Mouse (Mus musculus) embryonic facial prominence, embryonic 13.5 days (tissue): Measurements from ENCODE around the gene Il6ra. TPM values are rescaled to one million over a fixed set of nuclear protein-coding genes. Genes with fewer than 3 reads are reported as not detected.
"Not testable (repeated sequence)": the region's sequence is repeated elsewhere in the genome, so short reads cannot be mapped to it uniquely, and the experiment has no call there.

ENCODE experiments used
- ATAC-seq: fragments of 200-750 bp; cut with Nextera tagmentation; 2 replicates; pipeline ENCODE4 v1.8.0; 2017; ENCODE audit warnings: low read depth; ENCODE audit not compliant: insufficient number of reproducible peaks, insufficient read depth, low FRiP score, low TSS enrichment
- H3K27ac ChIP-seq: fragments of 300-500 bp; sonication (generic); 2 replicates; pipeline ENCODE4 v1.5.1; 2015; ENCODE audit warnings: moderate library complexity, mild to moderate bottlenecking, inconsistent platforms
- H3K27me3 ChIP-seq: fragments of 300-500 bp; sonication (generic); 2 replicates; pipeline ENCODE4 v1.6.1; 2015; ENCODE audit warnings: mild to moderate bottlenecking, inconsistent platforms
- H3K36me3 ChIP-seq: fragments of 300-500 bp; sonication (generic); 2 replicates; pipeline ENCODE4 v1.6.1; 2015; ENCODE audit warnings: mild to moderate bottlenecking, inconsistent platforms
- H3K4me1 ChIP-seq: fragments of 300-500 bp; sonication (generic); 2 replicates; pipeline ENCODE4 v1.6.1; 2015; ENCODE audit warnings: inconsistent platforms
- H3K4me2 ChIP-seq: fragments of 300-500 bp; sonication (generic); 2 replicates; pipeline ENCODE4 v1.6.1; 2015; ENCODE audit warnings: moderate library complexity, mild to moderate bottlenecking, inconsistent platforms
- H3K4me3 ChIP-seq: fragments of 300-500 bp; sonication (generic); 2 replicates; pipeline ENCODE4 v1.5.1; 2015; ENCODE audit warnings: mild to moderate bottlenecking, inconsistent platforms
- H3K9ac ChIP-seq: fragments of 300-500 bp; sonication (generic); 2 replicates; pipeline ENCODE4 v1.6.1; 2015; ENCODE audit warnings: mild to moderate bottlenecking, inconsistent platforms
- H3K9me3 ChIP-seq: fragments of 300-500 bp; sonication (generic); 2 replicates; pipeline ENCODE4 v1.6.1; 2016; ENCODE audit warnings: inconsistent platforms
- WGBS: fragments of 180-500 bp; shearing (Covaris S2); methylation state at CpG from one replicate; pipeline ENCODE4 v1.1.7; 2015; ENCODE audit warnings: mixed read lengths; 5-methylcytosine and 5-hydroxymethylcytosine counted together
- polyA plus RNA-seq: library from polyadenylated mRNA; unstranded; fragments of >200 nt; fragmentation: Nextera tagmentation; extraction: Ambion mirVana; gene quantifications from 2 replicates; pipeline ENCODE4 v1.2.1, GENCODE M21; 2015

Gene Il6ra
- polyA plus RNA-seq, 1 experiment from 2014 or later = 1.6 TPM

DNA sequence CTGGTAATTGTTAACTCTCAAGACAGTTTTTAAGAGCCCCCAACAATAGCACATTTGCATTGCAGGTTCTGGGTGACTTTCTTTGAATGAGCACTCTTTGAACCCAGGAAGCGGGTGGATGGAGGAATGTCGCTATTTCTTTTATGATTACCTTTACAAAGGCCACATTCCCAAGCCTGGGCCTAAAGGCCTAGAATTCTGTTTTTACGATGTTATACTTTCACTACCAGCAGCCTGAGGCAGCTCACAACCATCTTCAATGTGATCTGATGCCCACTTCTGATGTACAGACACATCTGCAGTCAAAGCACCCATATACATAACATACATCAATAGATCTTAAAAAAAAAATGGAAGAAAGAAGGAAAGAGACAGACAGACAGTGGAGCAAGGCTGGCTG is 49.7 kb downstream of the Il6ra start:
- whole genome bisulfite sequencing = 87% methylated on average over 3 of the region's 3 CpGs
- not testable (repeated sequence) for H3K27me3 ChIP-seq, H3K27ac ChIP-seq, H3K36me3 ChIP-seq, H3K9ac ChIP-seq, H3K4me2 ChIP-seq, H3K9me3 ChIP-seq, ATAC-seq, H3K4me3 ChIP-seq
- peaks cover 14% of the 10 kb centered on the region for H3K4me1 ChIP-seq

DNA sequence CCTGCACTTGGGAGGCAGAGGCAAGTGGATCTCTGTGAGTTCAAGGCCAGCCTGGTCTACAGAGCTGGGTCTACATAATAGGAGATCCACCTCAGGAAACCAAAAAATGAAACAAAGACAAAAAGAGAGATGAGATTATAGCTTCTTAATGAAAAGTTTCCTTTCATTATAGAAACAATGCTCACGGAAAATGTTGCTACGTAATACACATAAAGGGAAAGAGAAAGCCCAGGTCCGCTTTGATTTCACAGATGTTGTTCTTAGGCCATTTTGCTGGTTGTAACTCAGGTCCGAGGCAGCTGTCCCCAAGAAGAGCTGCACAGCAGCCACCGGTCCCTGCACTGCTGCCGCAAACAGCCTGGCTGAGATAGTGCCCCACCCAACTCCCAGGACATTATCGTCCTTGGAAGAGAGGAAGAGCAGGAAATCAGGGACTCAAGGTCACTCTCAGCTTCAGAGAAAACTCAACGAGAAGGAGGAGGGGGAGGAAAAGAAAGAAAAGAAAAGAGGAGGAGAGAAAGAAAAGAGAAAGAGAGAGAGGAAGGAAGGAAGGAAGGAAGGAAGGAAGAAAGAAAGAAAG is 50.7 kb downstream of the Il6ra start:
- peaks cover 13% of the 10 kb centered on the region for H3K4me1 ChIP-seq
- no peak overlapping the region for H3K9ac ChIP-seq
- H3K4me3 ChIP-seq = no peak overlapping the region
- 0 out of 2 replicates have a peak, but pooled peaks cover 4% of the 10 kb centered on the region for H3K27me3 ChIP-seq
- H3K4me2 ChIP-seq = no peak overlapping the region
- H3K9me3 ChIP-seq = no peaks in the 10 kb centered on the region
- ATAC-seq = no peak
- H3K27ac ChIP-seq = no peak overlapping the region
- H3K36me3 ChIP-seq = no peaks in the 10 kb centered on the region
- WGBS = 81% methylated on average over 8 of the region's 8 CpGs

DNA sequence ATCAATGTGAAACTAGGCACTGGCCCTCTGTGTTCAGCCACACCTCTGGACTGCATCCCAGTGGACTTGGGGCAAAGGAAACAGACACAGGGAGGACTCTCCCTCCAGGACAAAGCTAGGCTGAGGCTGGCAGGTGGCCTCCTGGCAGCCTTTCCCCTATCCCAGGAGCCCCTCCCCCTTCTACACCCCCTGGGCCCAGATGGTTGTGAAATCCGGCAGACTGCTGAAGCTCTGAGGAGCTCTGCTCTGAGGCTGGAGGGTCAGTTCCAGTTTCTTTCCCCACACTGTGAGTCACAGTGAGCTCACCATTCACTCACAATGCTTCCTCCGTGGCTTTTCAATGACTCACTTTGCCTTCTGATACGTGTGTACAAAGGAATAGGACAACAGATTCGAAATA is 51.9 kb downstream of the Il6ra start:
- H3K4me1 ChIP-seq = peaks cover 13% of the 10 kb centered on the region
- ATAC-seq = no peak
- H3K4me3 ChIP-seq = no peak overlapping the region
- no peak overlapping the region for H3K4me2 ChIP-seq
- H3K27me3 ChIP-seq = 0 out of 2 replicates have a peak, but pooled peaks cover 4% of the 10 kb centered on the region
- no peaks in the 10 kb centered on the region for H3K36me3 ChIP-seq
- 20% methylated on average over 4 of the region's 4 CpGs for WGBS
- H3K27ac ChIP-seq = no peak overlapping the region
- H3K9ac ChIP-seq = no peak overlapping the region
- no peaks in the 10 kb centered on the region for H3K9me3 ChIP-seq

DNA sequence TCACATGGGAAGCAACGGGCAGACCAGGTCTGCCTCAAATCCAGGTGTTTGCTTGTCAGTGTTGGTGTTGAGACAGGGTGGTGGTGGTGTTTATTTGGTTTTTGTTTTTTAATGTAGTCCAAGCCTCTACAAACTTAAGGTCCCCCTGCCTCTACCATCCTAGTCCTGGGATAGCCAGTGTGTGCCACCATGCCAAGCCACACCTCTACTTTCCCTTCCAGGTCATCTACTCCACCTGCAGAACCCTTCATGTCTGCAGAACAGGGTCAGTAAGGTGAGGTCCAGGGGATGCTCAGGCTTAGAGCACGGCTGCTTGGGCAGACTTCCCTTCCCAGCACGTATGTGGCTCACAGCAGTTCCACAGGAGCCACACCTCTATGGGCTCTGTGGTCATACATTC is 52.7 kb downstream of the Il6ra start:
- Histone ChIP-seq H3K4me3 (no peak overlapping the region), H3K36me3 (no peaks in the 10 kb centered on the region), H3K4me1 (peaks cover 12% of the 10 kb centered on the region), H3K4me2 (no peak overlapping the region), H3K27me3 (0 out of 2 replicates have a peak, but pooled peaks cover 4% of the 10 kb centered on the region), H3K9me3 (no peaks in the 10 kb centered on the region), H3K27ac (no peak overlapping the region), H3K9ac (no peak overlapping the region)
- WGBS = 80% methylated on average over 3 of the region's 3 CpGs
- ATAC-seq = no peak

DNA sequence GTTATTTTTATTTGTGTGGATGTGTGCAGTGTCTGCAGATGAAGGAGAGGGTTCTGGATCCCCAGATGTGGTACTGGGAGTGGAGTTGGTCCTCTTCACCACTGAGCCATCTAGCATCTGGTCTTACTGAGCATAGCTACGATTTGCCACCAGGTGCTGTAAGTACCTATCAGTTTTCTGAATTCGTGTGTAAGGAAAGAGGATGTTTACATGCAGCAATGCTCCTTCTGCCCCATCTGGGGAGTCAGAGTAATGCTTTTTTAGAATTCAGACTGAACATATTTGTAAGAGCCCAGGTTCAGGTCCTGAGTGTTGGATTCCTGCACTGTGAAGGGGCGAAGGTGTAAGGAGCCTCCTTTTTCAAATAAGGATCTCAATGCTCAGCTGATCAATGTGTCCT is 53.1 kb downstream of the Il6ra start:
- WGBS = 62% methylated on average over 3 of the region's 3 CpGs
- H3K27ac ChIP-seq = no peak overlapping the region
- H3K9me3 ChIP-seq = no peaks in the 10 kb centered on the region
- H3K36me3 ChIP-seq = no peaks in the 10 kb centered on the region
- ATAC-seq = no peak
- peaks cover 8% of the 10 kb centered on the region for H3K4me1 ChIP-seq
- H3K4me3 ChIP-seq = no peak overlapping the region
- no peak overlapping the region for H3K4me2 ChIP-seq
- 0 out of 2 replicates have a peak, but pooled peaks cover 4% of the 10 kb centered on the region for H3K27me3 ChIP-seq
- 0 out of 2 replicates have a peak overlapping the region, but pooled peaks have one; percentile 17 for H3K9ac ChIP-seq

GRCm38 (mm10) chr3:89858888-89859287 is 54.1 kb downstream of the Il6ra start:
- H3K36me3 ChIP-seq = no peaks in the 10 kb centered on the region
- 66% methylated on average over 8 of the region's 8 CpGs for WGBS
- H3K9me3 ChIP-seq = no peaks in the 10 kb centered on the region
- H3K4me1 ChIP-seq = peaks cover 8% of the 10 kb centered on the region; the same call in 1 of the 2 replicates
- no peak overlapping the region for H3K4me2 ChIP-seq
- no peak overlapping the region for H3K9ac ChIP-seq
- 0 out of 2 replicates have a peak, but pooled peaks cover 4% of the 10 kb centered on the region for H3K27me3 ChIP-seq
- H3K27ac ChIP-seq = no peak overlapping the region
- ATAC-seq = no peak
- no peak overlapping the region for H3K4me3 ChIP-seq

DNA sequence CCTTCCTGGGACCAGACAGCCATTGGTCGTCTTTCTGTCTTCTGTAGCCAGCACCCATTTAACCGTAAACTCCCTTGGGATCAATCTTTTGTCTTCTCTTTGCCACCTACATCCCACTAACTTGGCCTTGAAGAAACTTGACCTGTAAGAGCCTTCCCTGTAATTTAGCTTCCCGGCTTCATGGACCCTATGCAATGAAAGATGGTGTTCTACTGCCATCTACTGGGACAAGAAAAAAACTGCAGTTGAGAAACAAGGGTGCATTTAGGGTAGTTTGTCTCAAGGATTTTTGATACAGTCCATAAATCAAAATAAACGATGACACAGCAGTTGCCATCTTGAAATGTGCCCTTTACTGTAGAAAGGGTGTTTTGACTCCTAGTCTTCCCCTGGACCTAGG is 54.9 kb downstream of the Il6ra start:
- Histone ChIP-seq H3K4me1 (peaks cover 8% of the 10 kb centered on the region; the same call in 1 of the 2 replicates), H3K9me3 (no peaks in the 10 kb centered on the region), H3K9ac (no peak overlapping the region), H3K36me3 (no peaks in the 10 kb centered on the region), H3K27me3 (0 out of 2 replicates have a peak, but pooled peaks cover 4% of the 10 kb centered on the region), H3K4me2 (no peak overlapping the region), H3K4me3 (no peak overlapping the region), H3K27ac (no peak overlapping the region)
- no peak for ATAC-seq
- 14% methylated on average over 4 of the region's 4 CpGs for WGBS

DNA sequence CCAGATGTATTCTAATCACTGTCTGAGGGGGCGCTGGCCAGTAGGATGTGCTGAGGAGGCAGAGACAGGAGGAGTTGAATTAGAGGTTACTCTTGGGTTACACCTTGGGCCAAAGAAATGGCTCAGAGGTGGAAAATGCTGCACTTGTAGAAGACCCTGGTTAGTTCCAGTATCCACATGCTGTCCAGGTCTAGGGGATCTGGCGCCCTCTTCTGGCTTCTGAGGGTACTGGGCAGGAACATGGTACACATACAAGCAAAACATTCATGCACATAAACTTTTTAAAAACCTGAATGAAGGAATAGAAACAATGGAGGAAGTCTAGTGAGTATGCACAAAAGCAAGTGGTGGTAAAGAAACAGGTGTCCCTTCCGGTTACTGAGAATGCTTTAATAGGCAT is 55.6 kb downstream of the Il6ra start:
- Histone ChIP-seq H3K27me3 (0 out of 2 replicates have a peak, but pooled peaks cover 4% of the 10 kb centered on the region), H3K9ac (no peak overlapping the region), H3K4me3 (no peak overlapping the region), H3K4me1 (peaks cover 8% of the 10 kb centered on the region; the same call in 1 of the 2 replicates), H3K4me2 (no peak overlapping the region), H3K9me3 (no peaks in the 10 kb centered on the region), H3K27ac (no peak overlapping the region), H3K36me3 (no peaks in the 10 kb centered on the region)
- 86% methylated on average over 3 of the region's 3 CpGs for WGBS
- no peak for ATAC-seq

DNA sequence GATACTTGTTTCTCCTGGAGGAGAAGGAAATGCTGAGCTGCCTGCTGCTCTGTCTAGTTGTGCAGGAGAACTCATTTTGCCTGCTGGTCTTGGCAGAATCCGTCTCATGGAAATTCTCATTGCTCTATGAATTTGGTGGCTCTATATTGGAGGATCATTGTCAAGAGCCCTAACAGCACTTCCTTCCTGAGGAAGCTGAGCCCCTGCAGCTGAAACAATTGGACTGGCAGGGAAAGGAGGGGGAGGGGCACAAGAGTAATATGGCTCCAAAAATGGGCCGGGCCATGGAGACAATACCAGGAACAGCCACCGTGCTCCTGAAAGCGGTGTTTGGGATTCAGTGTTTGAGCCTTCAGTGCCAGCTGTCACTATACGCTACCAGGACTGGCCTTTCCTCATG is 59.2 kb downstream of the Il6ra start:
- H3K27ac ChIP-seq = no peak overlapping the region
- ATAC-seq = no peak
- WGBS = 73% methylated on average over 5 of the region's 5 CpGs

DNA sequence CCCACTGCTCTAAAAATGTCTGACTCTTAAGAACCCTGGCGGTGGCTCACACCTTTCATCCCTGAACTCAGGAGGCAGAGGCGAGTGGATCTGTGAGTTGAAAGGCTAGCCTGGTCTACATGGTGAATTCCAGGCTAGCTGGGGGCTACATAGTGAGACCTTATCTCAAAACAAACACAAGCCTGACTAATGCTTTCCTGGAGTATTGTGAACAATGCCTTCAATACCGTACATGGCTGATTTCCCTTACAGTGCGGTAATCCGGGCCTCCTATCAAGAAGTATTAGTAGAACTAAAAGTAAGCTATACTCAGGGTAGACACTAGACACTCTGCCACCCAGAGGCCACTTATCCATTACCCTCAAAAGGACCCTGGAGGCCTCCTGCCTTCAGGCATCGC is 64.9 kb downstream of the Il6ra start:
- Histone ChIP-seq H3K4me3 (no peak overlapping the region), H3K9ac (no peak overlapping the region), H3K4me1 (no peaks in the 10 kb centered on the region), H3K4me2 (no peak overlapping the region), H3K27ac (no peak overlapping the region), H3K9me3 (no peaks in the 10 kb centered on the region), H3K36me3 (no peaks in the 10 kb centered on the region), H3K27me3 (no peaks in the 10 kb centered on the region)
- ATAC-seq = no peak
- WGBS = 88% methylated on average over 6 of the region's 6 CpGs

More for the DNA sequence above, 59.2 kb downstream of the Il6ra start:
- Histone ChIP-seq H3K4me2 (no peak overlapping the region), H3K27me3 (no peaks in the 10 kb centered on the region), H3K36me3 (no peaks in the 10 kb centered on the region), H3K9me3 (no peaks in the 10 kb centered on the region), H3K9ac (no peak overlapping the region), H3K4me1 (no peaks in the 10 kb centered on the region), H3K4me3 (no peak overlapping the region)

DNA sequence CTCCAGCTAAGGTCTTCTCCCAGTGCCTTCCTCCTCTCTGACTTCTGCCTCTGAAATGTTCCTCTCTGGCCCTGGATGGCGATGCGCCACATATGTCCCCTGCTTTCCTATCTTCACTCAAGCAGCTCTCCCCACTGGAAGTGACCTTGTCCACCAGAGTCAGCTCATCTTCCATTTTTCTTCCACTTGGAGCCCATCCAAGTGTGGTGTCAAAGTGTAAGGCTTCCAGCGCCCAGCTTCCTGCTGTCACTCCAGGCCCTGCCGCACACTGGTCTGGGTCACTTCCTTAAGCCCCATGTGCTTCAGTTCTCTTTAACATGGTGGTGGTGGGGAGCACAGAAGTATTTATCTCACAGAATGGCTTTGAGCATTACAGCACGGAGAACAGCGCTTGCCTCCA is 65.4 kb downstream of the Il6ra start:
- H3K9me3 ChIP-seq = no peaks in the 10 kb centered on the region
- no peak overlapping the region for H3K4me3 ChIP-seq
- no peaks in the 10 kb centered on the region for H3K36me3 ChIP-seq
- no peak for ATAC-seq
- no peaks in the 10 kb centered on the region for H3K27me3 ChIP-seq
- H3K4me2 ChIP-seq = no peak overlapping the region
- 89% methylated on average over 6 of the region's 6 CpGs for WGBS
- H3K9ac ChIP-seq = no peak overlapping the region
- H3K4me1 ChIP-seq = no peaks in the 10 kb centered on the region
- H3K27ac ChIP-seq = no peak overlapping the region

DNA sequence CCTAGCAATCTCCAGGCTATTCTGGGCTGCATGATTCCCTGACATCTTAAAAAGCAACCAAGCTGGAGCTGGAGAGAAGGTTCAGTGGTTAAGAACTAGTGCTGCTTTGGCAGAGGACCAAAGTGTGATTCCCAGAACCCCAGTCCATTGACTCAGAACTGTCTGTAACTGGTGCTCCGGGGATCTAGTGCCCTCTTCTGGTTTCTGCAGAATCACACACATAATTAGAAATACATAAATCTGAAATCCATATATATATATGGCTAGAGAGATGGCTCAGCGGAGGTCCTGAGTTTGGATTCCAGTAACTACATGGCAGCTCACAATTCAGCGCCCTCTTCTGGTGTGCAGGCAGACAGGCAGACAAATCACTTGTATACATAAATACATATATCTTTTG is 65.9 kb downstream of the Il6ra start:
- Histone ChIP-seq H3K27ac (no peak overlapping the region), H3K4me2 (no peak overlapping the region), H3K9ac (no peak overlapping the region), H3K9me3 (no peaks in the 10 kb centered on the region), H3K4me3 (no peak overlapping the region), H3K27me3 (no peaks in the 10 kb centered on the region), H3K36me3 (no peaks in the 10 kb centered on the region), H3K4me1 (no peaks in the 10 kb centered on the region)
- ATAC-seq = no peak
- WGBS = 80% methylated on average over 3 of the region's 3 CpGs
